19 mouse cellular contexts compared by ENCODE assay signal in the genomic region with DNA sequence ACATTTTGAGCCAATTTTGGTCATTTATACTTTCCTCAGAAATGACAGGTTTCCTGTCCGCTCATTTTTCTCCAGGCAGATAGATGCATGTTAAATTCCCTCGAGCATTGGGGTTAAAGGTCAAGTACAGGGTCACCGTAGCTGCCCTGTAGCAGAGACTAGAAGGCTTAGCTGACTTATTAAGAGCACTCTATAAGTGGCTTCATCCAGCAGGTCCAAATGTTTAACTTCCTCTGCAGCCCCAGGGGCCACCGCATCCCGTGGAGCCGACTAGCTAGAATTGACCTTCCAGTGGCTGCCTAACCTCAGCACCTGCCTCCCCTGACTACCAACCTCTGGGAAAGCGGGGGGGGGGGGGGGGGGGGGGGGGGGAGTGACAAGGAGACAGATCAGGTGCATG.
DNase-seq lines count a peak whose midpoint lies in the region; TF ChIP-seq lines count a peak whose summit lies in the region.
"Had no signal": no experiment of that assay in that cellular context is flagged by ENCODE, and none has a peak within 500 bp of the region (broad histone marks: within the 10 kb centered on the region; RNA-seq: fewer than 3 reads in every experiment).

No protein-coding gene starts in this region.

- TF ChIP-seq POLR2A in ES-Bruce4 (IDR thresholded peaks at IDR 0.05; ENCODE audit: insufficient read depth, low read length), result no peak

- no peaks in the 10 kb centered on the region for H3K36me3 ChIP-seq in ES-Bruce4 (ENCODE audit: control insufficient read depth, insufficient read depth, low read length, poor library complexity, severe bottlenecking)
- H3K36me3 ChIP-seq: forebrain, embryonic 15.5 days; heart, embryonic 15.5 days; hindbrain, embryonic 15.5 days had no signal

- TF ChIP-seq CTCF in ES-Bruce4 (IDR thresholded peaks at IDR 0.05; ENCODE audit: low read depth, low read length), result no peak

- TF ChIP-seq EP300 in ES-Bruce4 (IDR thresholded peaks at IDR 0.05; ENCODE audit: insufficient read depth, low read depth, low read length), result peak; percentile 40; the same call in 1 of the 2 replicates

- no peaks in the 10 kb centered on the region for H3K9me3 ChIP-seq in ES-Bruce4 (replicated peaks; ENCODE audit: control insufficient read depth, insufficient read depth, low read length, poor library complexity, severe bottlenecking)
- H3K9me3 ChIP-seq: forebrain, embryonic 15.5 days; heart, embryonic 15.5 days; hindbrain, embryonic 15.5 days had no signal

- no peak overlapping the region for H3K27ac ChIP-seq in ES-Bruce4 (ENCODE audit: insufficient read depth, low read length)
- H3K27ac ChIP-seq: forebrain, embryonic 15.5 days; heart, embryonic 15.5 days; hindbrain, embryonic 15.5 days had no signal

- H3K27me3 ChIP-seq in ES-Bruce4 (ENCODE audit: control insufficient read depth, insufficient read depth, low read length, poor library complexity, severe bottlenecking), result no peaks in the 10 kb centered on the region
- H3K27me3 ChIP-seq: forebrain, embryonic 15.5 days; heart, embryonic 15.5 days; hindbrain, embryonic 15.5 days; Patski had no signal

- no peak overlapping the region for H3K9ac ChIP-seq in ES-Bruce4 (ENCODE audit: low read depth, poor library complexity, severe bottlenecking)
- H3K9ac ChIP-seq: forebrain, embryonic 15.5 days; heart, embryonic 15.5 days; hindbrain, embryonic 15.5 days had no signal

- peak; percentile 67 for DNase-seq in embryo, embryonic 10.5 days (ENCODE audit: low spot score)
- no peak for DNase-seq in embryo, embryonic 11 days
- DNase-seq in kidney, adult 11 months, result peak; percentile 21
- DNase-seq in kidney, postnatal 10 days, result no peak
- DNase-seq in yolk sac, embryonic 10.5 days (ENCODE audit: low spot score), result peak; percentile 47
- no peak for DNase-seq in neural tube, embryonic 10.5 days (ENCODE audit: extremely low spot score, low spot score)
- DNase-seq: adrenal gland, adult 2 months; adrenal gland, postnatal 25 days; cerebellum, adult 18-20 months; cerebellum, adult 9-11 months; cerebellum, postnatal 36 days; gastrocnemius, postnatal 36 days; heart, adult 18-20 months; heart, postnatal 14 days had no signal

- H3K4me3 ChIP-seq in ES-Bruce4 (ENCODE audit: low read depth, low read length), result no peak overlapping the region
- H3K4me3 ChIP-seq: forebrain, embryonic 15.5 days; heart, embryonic 15.5 days; hindbrain, embryonic 15.5 days had no signal

- peaks cover 4% of the 10 kb centered on the region for H3K4me1 ChIP-seq in ES-Bruce4 (ENCODE audit: control insufficient read depth, insufficient read depth, low read length)

Comparison
In these comparisons a context has a peak if more than half of its experiments do, and no peak if none do; other contexts are left out.
1. DNase-seq: peak in embryo, embryonic 10.5 days (single experiment), kidney, adult 11 months (single experiment) and yolk sac, embryonic 10.5 days (single experiment); none in embryo, embryonic 11 days (single experiment), kidney, postnatal 10 days (single experiment) and neural tube, embryonic 10.5 days (single experiment).